Mouse (Mus musculus): ENCODE results near the gene Ptgr1. TPM values are rescaled to one million over a fixed set of nuclear protein-coding genes. Genes with fewer than 3 reads are reported as not detected.

Ptgr1 gene
- total and polyA plus RNA-seq, 3 experiments = 11.7 to 20.6 TPM; not detected in 1

DNA sequence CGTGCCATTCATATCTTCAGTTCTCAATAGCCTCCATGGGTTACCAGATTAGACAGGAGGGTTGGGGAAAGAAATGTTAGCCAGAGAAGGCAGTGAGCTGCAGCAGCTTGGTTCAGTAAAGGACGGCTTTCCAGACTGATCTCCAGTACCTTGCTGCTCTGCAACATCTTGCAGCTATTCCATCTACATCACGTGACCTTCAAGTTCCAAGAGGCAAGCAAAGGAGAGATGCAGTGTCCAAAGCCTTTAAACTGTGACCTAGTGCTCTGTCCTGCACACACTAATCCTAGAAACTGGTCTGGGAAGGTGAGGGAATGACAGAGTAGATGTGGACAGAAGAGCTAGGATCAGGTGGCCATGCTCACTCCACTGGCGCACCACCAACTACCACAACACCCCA lies 23.6 kb downstream of the Ptgr1 start:
- Histone ChIP-seq H3K4me3 (ENCODE audit: control insufficient read depth in 1 of 2, insufficient read depth in 1 of 2, low read depth in 2 of 2, low read length in 2 of 2) (no peak overlapping the region), H3K9me3 (replicated peaks; ENCODE audit: insufficient read depth, low read length) (no peaks in the 10 kb centered on the region), H3K27me3 (ENCODE audit: control insufficient read depth in 1 of 2, insufficient read depth in 2 of 2, low read length in 2 of 2) (no peaks in the 10 kb centered on the region), H3K36me3 (ENCODE audit: control insufficient read depth in 1 of 2, insufficient read depth in 2 of 2, low read length in 2 of 2) (0 out of 4 replicates have a peak, but pooled peaks cover 0 to 2% of the 10 kb centered on the region in 2 experiments), H3K79me2 (ENCODE audit: control insufficient read depth, insufficient read depth, low read length, poor library complexity) (no peaks in the 10 kb centered on the region), H3K27ac (ENCODE audit: control insufficient read depth, low read depth, low read length) (no peak overlapping the region), H3K9ac (ENCODE audit: control insufficient read depth, low read depth, low read length, poor library complexity, severe bottlenecking) (no peak overlapping the region), H3K4me1 (ENCODE audit: control insufficient read depth in 1 of 2, insufficient read depth in 2 of 2, low read length in 2 of 2) (no peaks in the 10 kb centered on the region; a peak in 1 of 4 replicates)
- DNase-seq (ENCODE audit: low read depth, low spot score) = no peak
- TF ChIP-seq MAZ (IDR thresholded peaks at IDR 0.05; ENCODE audit: low read depth, low read length) (no peak), GATA1 (IDR thresholded peaks at IDR 0.05; ENCODE audit: low read depth, low read length) (no peak), MAX (IDR thresholded peaks at IDR 0.05; ENCODE audit: low read length) (no peak), MEF2A (IDR thresholded peaks at IDR 0.05; ENCODE audit: extremely low read depth, insufficient replicate concordance, low read depth, low read length, poor library complexity, severe bottlenecking) (no peak), UBTF (IDR thresholded peaks at IDR 0.05; ENCODE audit: borderline replicate concordance, insufficient read depth, low read depth, low read length) (no peak), ETS1 (IDR thresholded peaks at IDR 0.05; ENCODE audit: low read depth, low read length) (no peak), JUND (IDR thresholded peaks at IDR 0.05; ENCODE audit: low read depth, low read length) (no peak)

DNA sequence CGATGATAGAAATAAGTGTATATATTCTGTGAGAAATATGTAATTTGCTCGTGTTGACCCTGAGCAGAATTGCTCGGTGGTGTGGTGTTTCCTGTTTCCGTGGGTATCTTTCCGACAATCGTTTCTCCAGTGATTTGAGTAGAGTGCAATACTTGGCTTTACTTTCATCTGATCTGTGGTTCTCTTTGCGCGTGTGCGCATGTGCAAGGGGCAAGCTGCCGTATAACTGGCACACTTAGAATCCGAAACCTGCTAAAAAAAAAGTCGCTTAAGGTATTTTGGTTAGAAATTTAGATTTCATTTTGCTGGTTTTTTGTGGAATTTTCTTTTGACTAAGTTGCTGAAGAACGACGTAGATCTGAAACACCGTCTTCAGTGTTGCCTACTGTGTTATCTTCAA lies 25.2 kb downstream of the Ptgr1 start:
- TF ChIP-seq NRF1 (IDR thresholded peaks at IDR 0.05; ENCODE audit: insufficient read depth, low read depth, low read length, poor library complexity, severe bottlenecking) (peak; percentile 80), GATA1 (IDR thresholded peaks at IDR 0.05; ENCODE audit: low read depth, low read length) (0 out of 2 replicates have a peak, but pooled peaks have one; percentile 8), SIN3A (IDR thresholded peaks at IDR 0.05; ENCODE audit: low read length) (0 out of 2 replicates have a peak, but pooled peaks have one; percentile 26), MAFK (IDR thresholded peaks at IDR 0.05; ENCODE audit: borderline replicate concordance, low read depth, low read length) (no peak), E2F4 (IDR thresholded peaks at IDR 0.05; ENCODE audit: borderline replicate concordance, low read depth, low read length) (no peak)
- Histone ChIP-seq H3K27ac (ENCODE audit: control insufficient read depth, low read depth, low read length) (no peak overlapping the region), H3K9ac (ENCODE audit: control insufficient read depth, low read depth, low read length, poor library complexity, severe bottlenecking) (peak overlapping the region; percentile 48), H3K4me1 (ENCODE audit: control insufficient read depth in 1 of 2, insufficient read depth in 2 of 2, low read length in 2 of 2) (no peaks in the 10 kb centered on the region; a peak in 1 of 4 replicates), H3K79me2 (ENCODE audit: control insufficient read depth, insufficient read depth, low read length, poor library complexity) (no peaks in the 10 kb centered on the region), H3K4me3 (ENCODE audit: control insufficient read depth in 1 of 2, insufficient read depth in 1 of 2, low read depth in 2 of 2, low read length in 2 of 2) (peak overlapping the region; percentile 42 to 51), H3K36me3 (ENCODE audit: control insufficient read depth in 1 of 2, insufficient read depth in 2 of 2, low read length in 2 of 2) (no peaks in the 10 kb centered on the region), H3K27me3 (ENCODE audit: control insufficient read depth in 1 of 2, insufficient read depth in 2 of 2, low read length in 2 of 2) (no peaks in the 10 kb centered on the region), H3K9me3 (replicated peaks; ENCODE audit: insufficient read depth, low read length) (no peaks in the 10 kb centered on the region)
- DNase-seq (ENCODE audit: low read depth, low spot score) = peak; percentile 76

DNA sequence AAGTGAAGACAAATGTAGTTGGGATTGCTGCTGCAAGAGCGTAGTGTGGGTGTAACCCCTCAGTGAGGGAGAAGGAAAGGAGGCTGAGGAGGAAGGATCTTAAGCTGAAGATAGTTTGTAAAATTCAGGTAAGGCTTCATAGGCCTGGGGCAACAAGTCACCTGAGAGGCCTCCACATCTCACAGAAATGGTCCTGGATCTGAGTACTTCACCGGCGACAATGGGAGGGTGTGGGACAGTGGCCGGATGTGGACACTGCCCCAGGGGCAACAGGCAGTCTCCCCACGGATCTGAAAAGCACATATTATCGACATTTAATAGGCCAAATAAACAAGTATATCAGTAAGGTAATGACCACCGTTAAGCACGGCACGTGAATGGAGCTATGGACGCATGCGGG lies 34.3 kb downstream of the Ptgr1 start:
- no peaks in the 10 kb centered on the region for H3K79me2 ChIP-seq (ENCODE audit: control insufficient read depth, insufficient read depth, low read length, poor library complexity)
- H3K4me1 ChIP-seq (ENCODE audit: control insufficient read depth in 1 of 2, insufficient read depth in 2 of 2, low read length in 2 of 2) = no peaks in the 10 kb centered on the region
- H3K4me3 ChIP-seq (ENCODE audit: control insufficient read depth in 1 of 2, insufficient read depth in 1 of 2, low read depth in 2 of 2, low read length in 2 of 2) = no peak overlapping the region
- H3K27me3 ChIP-seq (ENCODE audit: control insufficient read depth in 1 of 2, insufficient read depth in 2 of 2, low read length in 2 of 2) = no peaks in the 10 kb centered on the region
- no peaks in the 10 kb centered on the region for H3K9me3 ChIP-seq (replicated peaks; ENCODE audit: insufficient read depth, low read length)
- no peaks in the 10 kb centered on the region for H3K36me3 ChIP-seq (ENCODE audit: control insufficient read depth in 1 of 2, insufficient read depth in 2 of 2, low read length in 2 of 2)
- no peak for TF ChIP-seq ZKSCAN1 (IDR thresholded peaks at IDR 0.05; ENCODE audit: low read depth, low read length)
- no peak for TF ChIP-seq ZMIZ1 (IDR thresholded peaks at IDR 0.05; ENCODE audit: low read depth, low read length)
- TF ChIP-seq ZC3H11A (IDR thresholded peaks at IDR 0.05; ENCODE audit: low read depth, low read length) = no peak
- no peak for TF ChIP-seq MYC (IDR thresholded peaks at IDR 0.05; ENCODE audit: low read depth, low read length)
- no peak for TF ChIP-seq GABPA (IDR thresholded peaks at IDR 0.05; ENCODE audit: low read depth, low read length)
- TF ChIP-seq USF2 (IDR thresholded peaks at IDR 0.05; ENCODE audit: borderline replicate concordance in 1 of 2, insufficient read depth in 1 of 2, low read depth in 1 of 2, low read length in 2 of 2) = no peak
- no peak for TF ChIP-seq ETS1 (IDR thresholded peaks at IDR 0.05; ENCODE audit: low read depth, low read length)
- no peak for TF ChIP-seq HCFC1 (IDR thresholded peaks at IDR 0.05; ENCODE audit: low read depth, low read length)
- TF ChIP-seq JUND (IDR thresholded peaks at IDR 0.05; ENCODE audit: low read depth, low read length) = no peak
- no peak for TF ChIP-seq MEF2A (IDR thresholded peaks at IDR 0.05; ENCODE audit: extremely low read depth, insufficient replicate concordance, low read depth, low read length, poor library complexity, severe bottlenecking)
- no peak for TF ChIP-seq NRF1 (IDR thresholded peaks at IDR 0.05; ENCODE audit: insufficient read depth, low read depth, low read length, poor library complexity, severe bottlenecking)
- no peak for TF ChIP-seq POLR2A (IDR thresholded peaks at IDR 0.05; ENCODE audit: control insufficient read depth in 1 of 2, insufficient read depth in 1 of 2, low read depth in 1 of 2, low read length in 2 of 2, poor library complexity in 1 of 2)
- no peak for TF ChIP-seq POLR2AphosphoS2 (IDR thresholded peaks at IDR 0.05; ENCODE audit: low read length)
- no peak for TF ChIP-seq SIN3A (IDR thresholded peaks at IDR 0.05; ENCODE audit: low read length)
- TF ChIP-seq ZNF384 (IDR thresholded peaks at IDR 0.05; ENCODE audit: low read depth, low read length) = no peak
- TF ChIP-seq E2F4 (IDR thresholded peaks at IDR 0.05; ENCODE audit: borderline replicate concordance, low read depth, low read length) = no peak
- no peak for TF ChIP-seq MAX (IDR thresholded peaks at IDR 0.05; ENCODE audit: low read length)
- no peak for TF ChIP-seq MAZ (IDR thresholded peaks at IDR 0.05; ENCODE audit: low read depth, low read length)
- no peak for TF ChIP-seq RCOR1 (IDR thresholded peaks at IDR 0.05; ENCODE audit: low read depth, low read length)
- no peak for DNase-seq (ENCODE audit: low read depth, low spot score)
- H3K9ac ChIP-seq (ENCODE audit: control insufficient read depth, low read depth, low read length, poor library complexity, severe bottlenecking) = no peak overlapping the region
- no peak overlapping the region for H3K27ac ChIP-seq (ENCODE audit: control insufficient read depth, low read depth, low read length)
